Mouse (Mus musculus) monocyte, adult 2 months (primary cell): ENCODE measurements around the gene Gm20518.
A peak's percentile ranks its signal among the peaks of the same experiment; 100 is the strongest.

Experiments
- DNase-seq, 2 experiments: peaks; one replicate each; pipeline ENCODE4 v3.0.0; 2022; ENCODE audit warnings: low spot score in 2 of 2, low read depth in 1 of 2

Gene Gm20518

DNA sequence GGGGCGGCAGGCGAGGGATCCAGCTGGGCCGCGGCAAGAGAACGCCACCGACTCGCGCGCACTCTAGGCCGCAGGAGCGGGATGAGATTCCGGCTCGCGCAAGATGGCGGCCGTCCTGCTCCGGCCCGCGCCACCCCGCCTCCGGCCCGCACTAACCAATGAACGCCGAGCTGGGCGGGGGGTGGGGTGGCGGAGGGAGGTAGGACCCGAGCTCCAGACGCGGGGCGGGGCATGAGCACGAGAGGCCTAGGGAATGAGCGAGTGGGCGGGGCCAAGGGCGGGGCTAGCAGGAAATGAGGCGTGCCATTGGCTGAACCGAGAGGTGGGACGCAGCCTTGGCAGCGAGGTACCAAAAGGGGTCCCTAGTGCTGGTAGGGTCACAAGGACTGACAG is at the start of gene Gm20518:
Gene Gm20518, minus strand, starts transcription at position 105 of the 393 bp plus-strand sequence.
- peak; percentile 83 to 94 for DNase-seq

GRCm38 (mm10) chr16:17939255-17939751 is 47.8 kb upstream of the Gm20518 start:
- no peak for DNase-seq

DNA sequence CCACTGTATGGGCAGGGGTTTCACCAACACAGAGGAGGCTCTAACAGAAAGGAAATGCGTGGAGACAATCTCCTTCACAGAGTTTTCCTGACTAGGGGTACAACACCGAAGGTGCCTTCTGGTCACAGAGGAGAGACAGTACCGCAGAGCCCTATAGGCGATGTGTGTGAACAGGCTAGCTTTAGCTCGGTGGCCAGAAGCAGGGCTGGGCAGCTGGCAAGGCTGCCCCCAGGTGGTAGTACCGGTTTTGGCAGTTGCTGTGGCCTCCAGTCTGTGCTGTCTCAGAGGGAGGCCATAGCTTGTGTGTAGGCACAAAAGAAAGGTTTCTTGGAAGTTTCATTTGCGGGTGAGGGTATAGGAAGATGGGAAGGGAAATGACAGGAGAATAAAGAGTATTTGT is 47.4 kb upstream of the Gm20518 start:
- DNase-seq, result peak in 1 of 2 experiments; percentile 40

DNA sequence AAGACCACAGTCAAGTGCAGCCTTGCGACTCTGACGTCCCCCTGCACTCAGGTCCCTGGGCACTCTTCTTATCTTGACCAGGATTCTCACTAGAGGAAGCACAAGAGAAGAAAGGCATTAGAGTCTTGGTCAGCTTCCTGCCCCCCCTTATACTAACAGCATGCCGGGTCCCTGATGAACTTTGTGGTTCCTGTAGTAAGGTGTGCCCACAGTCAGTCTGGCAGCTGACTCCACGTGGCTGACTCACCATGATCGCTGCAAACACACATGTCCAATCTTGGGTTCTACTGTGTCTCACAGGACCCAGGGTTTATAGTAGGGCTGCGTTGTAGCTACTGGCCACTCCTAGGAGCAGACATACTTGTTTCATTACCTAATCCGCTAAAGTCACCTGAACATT is 46.7 kb upstream of the Gm20518 start:
- no peak for DNase-seq

DNA sequence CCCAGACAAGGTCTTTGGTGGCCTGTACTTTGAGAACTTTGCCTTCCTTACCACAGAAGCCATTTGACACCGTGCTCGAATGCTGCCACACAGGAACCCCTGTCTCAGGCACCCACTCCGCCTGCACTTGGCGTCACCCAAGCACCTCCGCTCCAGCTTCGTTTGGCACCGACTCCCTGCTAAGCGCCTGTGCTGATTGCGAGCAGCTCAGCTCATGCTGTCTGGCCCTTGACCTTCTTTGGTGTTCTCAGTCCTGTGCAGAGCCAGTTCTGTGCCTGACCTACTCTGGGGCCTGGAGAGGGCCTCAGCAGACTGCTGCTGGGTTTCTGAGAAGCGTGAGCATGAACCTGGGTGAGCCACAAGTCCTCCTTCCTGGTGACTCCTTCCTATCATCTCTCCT is 45.3 kb upstream of the Gm20518 start:
- no peak for DNase-seq

GRCm38 (mm10) chr16:17934445-17934910 is 43.0 kb upstream of the Gm20518 start:
- no peak for DNase-seq

- no peak for DNase-seq
Observed at GRCm38 (mm10) chr16:17933594-17934444, 42.3 kb upstream of the Gm20518 start.

DNA sequence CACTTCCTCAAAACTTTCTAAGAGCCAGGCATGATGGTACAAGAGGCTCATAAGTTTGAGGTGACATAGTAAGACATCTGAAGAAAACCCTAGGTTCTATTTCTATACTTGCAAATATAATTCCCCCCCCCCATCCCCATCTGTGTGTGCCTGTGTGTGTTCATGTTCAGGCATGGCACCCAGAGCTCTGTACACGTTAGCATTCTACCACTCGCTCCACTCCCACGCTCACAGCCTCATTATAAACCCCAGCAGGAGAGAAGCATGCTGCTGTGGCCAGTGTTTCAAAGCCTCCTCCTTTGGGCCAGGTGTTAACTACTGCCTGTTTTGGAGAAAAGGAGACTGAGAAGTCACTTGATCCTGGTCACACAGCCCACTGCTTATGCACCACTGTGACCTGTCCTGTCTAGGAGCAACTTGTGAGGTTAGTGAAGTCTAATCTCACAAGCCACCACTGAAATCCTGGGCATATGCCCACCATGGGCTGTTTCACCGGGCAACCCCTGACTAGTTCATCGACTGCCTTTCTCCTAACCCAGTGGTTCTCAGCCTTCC is 40.5 kb upstream of the Gm20518 start:
- DNase-seq, result no peak

- DNase-seq, result no peak
Observed at GRCm38 (mm10) chr16:17929631-17930030, 38.2 kb upstream of the Gm20518 start.

DNA sequence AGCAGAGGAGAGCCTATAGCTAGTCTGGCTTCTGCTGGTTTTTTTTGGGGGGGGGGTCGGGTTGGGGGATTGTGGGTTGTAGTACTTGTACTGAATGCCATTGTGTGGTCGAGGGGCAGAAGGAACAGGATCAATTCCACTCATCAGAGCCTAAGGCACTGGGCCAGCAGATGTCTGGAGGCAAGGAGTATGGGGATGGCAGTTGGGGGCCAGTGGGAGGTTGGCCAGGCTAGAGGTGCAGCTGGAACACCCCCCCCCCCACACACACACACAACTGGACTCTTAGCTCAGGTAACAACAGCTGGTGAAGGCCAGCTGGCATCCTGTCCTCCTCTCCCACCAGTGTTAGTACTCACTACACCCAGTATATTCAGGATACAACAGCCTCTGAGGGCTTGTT is 37.7 kb upstream of the Gm20518 start:
- DNase-seq, result no peak

DNA sequence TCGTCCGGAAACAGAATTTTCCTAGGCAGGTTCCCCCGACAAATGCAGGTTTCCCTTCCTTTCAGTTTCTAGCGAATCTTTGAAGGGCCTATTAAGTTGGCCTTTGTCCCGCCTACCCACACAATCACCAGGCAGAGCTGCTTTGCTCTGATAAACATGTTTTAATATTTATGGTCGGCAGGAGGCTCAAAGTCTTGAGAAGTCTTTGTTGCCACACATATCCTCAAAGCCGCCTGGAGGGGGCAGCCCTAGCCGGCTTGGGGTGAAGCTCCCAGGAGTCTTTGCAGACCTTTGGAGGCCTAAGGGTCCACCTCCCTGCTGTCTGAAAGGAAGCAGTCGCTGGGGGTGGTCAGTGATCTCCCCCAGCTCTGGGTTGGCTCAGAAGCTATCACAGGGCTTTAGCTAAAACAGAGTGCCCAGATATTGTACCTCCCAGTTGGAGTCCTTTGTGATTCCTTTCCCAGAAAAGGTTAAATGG is 37.2 kb upstream of the Gm20518 start:
- peak; percentile 56 to 67 for DNase-seq

- DNase-seq, result peak in 1 of 2 experiments; percentile 35
Observed at GRCm38 (mm10) chr16:17928087-17928580, 36.7 kb upstream of the Gm20518 start, which contains the start of gene Slc25a1. Gene Slc25a1 (minus strand): TSS chr16:17928219.

DNA sequence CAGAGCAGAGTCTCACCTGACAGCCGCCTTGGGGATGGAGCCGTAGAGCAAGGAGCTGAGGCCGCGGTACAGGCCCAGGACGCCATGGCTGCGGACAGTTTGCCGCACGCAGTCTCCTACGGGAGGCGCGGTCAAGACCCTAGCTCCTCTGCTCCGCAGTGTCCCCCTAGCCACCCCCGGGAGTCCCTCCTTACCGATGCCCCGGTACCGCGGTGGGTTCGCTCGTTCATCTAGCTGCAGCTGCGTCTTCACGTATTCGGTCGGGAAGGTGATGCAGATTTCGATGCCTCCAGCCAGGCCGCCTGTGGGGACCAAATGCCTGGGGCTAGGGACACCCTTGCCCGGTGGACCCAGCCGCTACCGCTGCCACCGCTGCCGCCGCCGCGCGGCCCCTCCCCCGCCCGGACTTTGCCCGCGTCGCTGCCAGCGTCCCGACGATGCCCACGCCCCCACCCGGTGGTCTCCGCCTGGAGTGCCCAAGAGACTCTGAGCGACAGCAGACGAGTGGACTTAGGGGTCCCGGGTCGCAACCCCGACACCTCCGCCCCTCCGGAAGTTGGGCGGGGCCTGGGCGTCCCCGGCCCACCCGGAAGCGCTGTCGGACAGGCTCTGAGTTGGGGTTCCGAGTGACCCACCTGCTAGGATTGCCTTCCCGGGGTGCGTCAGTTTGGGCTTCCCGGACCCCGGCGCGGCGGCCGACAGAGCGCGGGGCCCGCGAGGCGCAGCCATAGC is 36.0 kb upstream of the Gm20518 start:
- DNase-seq, result no peak

DNA sequence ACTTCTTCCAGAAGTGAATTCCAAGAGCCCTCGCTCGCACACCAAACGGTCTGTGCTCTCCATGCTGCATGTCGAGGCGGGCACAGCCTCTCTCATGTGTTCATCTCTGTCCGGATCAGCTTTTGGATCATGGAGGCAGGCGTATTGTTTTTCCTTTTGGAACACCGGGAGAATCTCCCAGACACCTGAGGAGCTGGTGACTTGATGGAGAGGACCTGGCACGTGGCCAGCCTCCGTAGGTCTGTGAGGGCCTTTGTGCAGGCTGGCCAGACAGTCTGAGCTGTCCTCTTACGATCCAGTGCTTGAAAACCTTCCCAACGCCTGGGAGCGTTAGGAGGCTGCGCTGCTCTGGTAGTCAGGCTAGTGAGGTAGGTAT is 30.7 kb upstream of the Gm20518 start:
- DNase-seq, result no peak

GRCm38 (mm10) chr16:17921325-17922162 is 30.1 kb upstream of the Gm20518 start:
- DNase-seq, result peak; percentile 66 to 89

DNA sequence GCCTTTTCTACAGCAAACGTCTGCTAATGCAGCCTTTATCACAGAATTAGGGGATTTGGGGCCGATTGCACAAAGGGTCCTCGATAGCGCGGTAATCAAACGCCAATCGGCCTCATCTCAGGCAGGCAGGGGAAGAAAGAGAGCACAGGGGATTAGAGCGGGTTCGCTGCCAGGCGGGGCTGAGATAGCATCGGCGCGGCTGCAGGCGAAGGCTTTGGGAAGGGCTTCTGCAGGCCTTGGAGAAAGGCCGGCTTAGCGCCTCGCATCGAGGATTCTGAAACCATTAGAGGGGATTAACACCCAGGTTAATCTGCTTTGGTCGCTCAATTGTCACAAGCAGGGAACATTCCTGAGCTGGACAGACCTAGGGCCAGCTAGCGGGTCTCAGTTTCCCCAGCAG is 29.1 kb upstream of the Gm20518 start:
- DNase-seq, result no peak

DNA sequence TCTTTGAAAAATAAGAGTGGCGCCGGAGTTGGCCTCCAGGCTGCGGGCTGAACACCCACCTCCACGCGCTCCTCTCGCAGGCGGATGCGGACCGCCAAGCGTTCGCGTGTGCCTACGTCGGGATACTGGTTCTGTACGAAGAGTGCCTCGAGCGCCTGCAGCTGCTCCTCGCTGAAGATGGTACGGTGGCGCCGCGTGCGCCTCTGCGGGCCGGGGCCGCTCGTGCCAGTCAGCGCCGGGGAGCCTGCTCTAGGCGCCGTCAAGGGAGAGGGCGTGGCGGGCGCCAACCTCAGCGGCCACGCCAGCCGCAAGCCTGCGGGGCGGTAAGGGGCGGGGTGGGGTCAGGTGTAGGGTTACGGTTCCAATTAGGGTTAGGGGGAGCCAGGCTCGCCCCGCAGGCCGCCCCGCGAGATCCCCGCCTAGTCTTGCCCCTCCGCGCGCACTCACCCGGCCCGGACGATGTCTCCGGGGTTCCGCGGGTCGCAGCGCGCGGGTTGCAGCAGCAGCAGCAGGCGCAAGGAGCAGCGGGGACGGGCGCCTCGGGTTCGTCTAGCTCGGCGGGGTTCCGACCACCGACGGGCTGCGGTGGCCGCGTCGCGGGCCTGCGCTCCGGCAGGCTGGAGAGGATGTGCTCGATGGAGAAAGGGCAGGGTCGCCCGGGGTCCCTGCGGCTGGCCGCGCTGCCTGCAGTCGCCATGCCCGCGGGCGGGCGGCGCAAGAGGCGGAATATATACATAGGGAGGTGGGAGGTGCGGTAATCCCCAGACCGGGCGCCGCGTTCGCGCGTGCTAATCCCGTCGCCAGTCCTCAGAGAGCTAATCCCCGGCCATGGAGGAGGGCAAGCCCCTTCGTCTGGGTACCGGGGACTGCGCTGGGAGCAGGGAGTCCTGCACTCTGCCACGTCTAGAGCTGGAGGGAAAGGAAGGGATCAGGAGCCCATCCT is 23.1 kb upstream of the Gm20518 start, which contains the start of gene Gsc2:
Gene Gsc2, minus strand, starts transcription at position 753 of the 943 bp plus-strand sequence.
- DNase-seq, result no peak

GRCm38 (mm10) chr16:17911052-17911595 is 19.7 kb upstream of the Gm20518 start, which contains the start of gene Ess2:
Gene Ess2 (minus strand): TSS chr16:17911348.
- peak; percentile 71 to 83 for DNase-seq

- DNase-seq, result no peak
Observed at GRCm38 (mm10) chr16:17898462-17898861, 7.0 kb upstream of the Gm20518 start, which contains the start of the genes Dgcr2 and Tssk2. Gene Dgcr2 (minus strand): TSS chr16:17898562. Gene Tssk2 (plus strand): TSS chr16:17898637.
